Mouse (Mus musculus): ENCODE measurements around the gene Kdm2a.

DNA sequence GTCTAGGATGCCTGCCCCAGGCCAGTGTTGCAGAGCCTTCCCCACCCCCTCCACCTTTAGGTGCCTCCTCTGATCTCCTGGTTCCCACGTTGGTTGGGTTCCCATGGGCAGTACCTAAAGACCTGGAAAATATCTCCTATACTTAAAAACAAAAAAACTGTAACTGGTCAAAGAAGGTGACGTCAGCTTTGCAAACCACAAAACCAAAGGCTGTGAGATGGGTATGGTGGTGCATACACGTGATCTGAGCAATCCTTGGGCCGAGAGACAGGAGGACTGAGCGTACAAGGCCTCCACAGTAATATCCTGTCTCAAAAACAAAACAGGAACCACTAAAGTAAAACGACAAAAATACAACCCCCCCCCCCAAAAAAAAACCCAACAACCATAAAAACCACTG is 39.8 kb upstream of the Kdm2a start:
- TF ChIP-seq CTCF (IDR thresholded peaks at IDR 0.05; ENCODE audit: borderline replicate concordance, control insufficient read depth, extremely low read depth, insufficient read depth, low read length, poor library complexity) (no peak), POLR2A (IDR thresholded peaks at IDR 0.05; ENCODE audit: control insufficient read depth, extremely low read depth, insufficient read depth, low read length, poor library complexity) (no peak)
